Mouse (Mus musculus) forebrain, postnatal 0 days (tissue): Measurements from ENCODE around the gene Tnfaip2. TPM values are rescaled to one million over a fixed set of nuclear protein-coding genes. Genes with fewer than 3 reads are reported as not detected.

ENCODE experiments used
- ATAC-seq: fragments of 200-750 bp; cut with Nextera tagmentation; 2 replicates; pipeline ENCODE4 v1.8.0; 2017; ENCODE audit warnings: mild to moderate bottlenecking, moderate library complexity
- DNase-seq: peaks from one replicate; pipeline ENCODE4 v3.0.0-alpha.2; 2015
- H3K27ac ChIP-seq: fragments of 300-500 bp; sonication (generic); 2 replicates; pipeline ENCODE4 v1.5.1; 2014; ENCODE audit warnings: low read depth, mild to moderate bottlenecking, antibody characterized with exemption, low read length, moderate library complexity, mixed read lengths
- H3K27me3 ChIP-seq: fragments of 300-500 bp; sonication (generic); 2 replicates; pipeline ENCODE4 v1.6.1; 2014; ENCODE audit warnings: mild to moderate bottlenecking, low read length, mixed read lengths; ENCODE audit not compliant: insufficient read depth
- H3K36me3 ChIP-seq: fragments of 300-500 bp; sonication (generic); 2 replicates; pipeline ENCODE4 v1.6.1; 2014; ENCODE audit warnings: mild to moderate bottlenecking, moderate library complexity; ENCODE audit not compliant: insufficient read depth
- H3K4me1 ChIP-seq: fragments of 300-500 bp; sonication (generic); 2 replicates; pipeline ENCODE4 v1.6.1; 2014; ENCODE audit warnings: antibody characterized with exemption; ENCODE audit not compliant: insufficient read depth
- H3K4me2 ChIP-seq: fragments of 300-500 bp; sonication (generic); 2 replicates; pipeline ENCODE4 v1.6.1; 2014; ENCODE audit warnings: low read depth, mild to moderate bottlenecking, moderate library complexity
- H3K4me3 ChIP-seq: fragments of 300-500 bp; sonication (generic); 2 replicates; pipeline ENCODE4 v1.5.1; 2014; ENCODE audit warnings: low read depth, low read length, mixed read lengths
- H3K9ac ChIP-seq: fragments of 300-500 bp; sonication (generic); 2 replicates; pipeline ENCODE4 v1.6.1; 2014; ENCODE audit warnings: mild to moderate bottlenecking
- H3K9me3 ChIP-seq: fragments of 300-500 bp; sonication (generic); 2 replicates; pipeline ENCODE4 v1.6.1; 2016; ENCODE audit warnings: low read length
- CTCF ChIP-seq: sonication (generic); IDR thresholded peaks from 2 replicates; pipeline ENCODE4 v1.5.1; 2016; ENCODE audit warnings: antibody characterized with exemption, control low read depth, low read depth
- WGBS: fragments of 180-500 bp; shearing (Covaris S2); extraction: QIAGEN DNeasy Blood & Tissue Kit; methylation state at CpG from one replicate; pipeline ENCODE4 v1.1.7; 2014; 5-methylcytosine and 5-hydroxymethylcytosine counted together
- polyA plus RNA-seq: library from polyadenylated mRNA; unstranded; fragments of >200 nt; fragmentation: Nextera tagmentation; extraction: Ambion mirVana; gene quantifications from 2 replicates; pipeline ENCODE4 v1.2.1, GENCODE M21; 2015
- total RNA-seq: library from RNA; depleted of rRNA; stranded (reverse); fragments of >200 nt; gene quantifications from 2 replicates; pipeline ENCODE4 v1.2.3, GENCODE M21; 2014; rRNA removed

Gene Tnfaip2
- total and polyA plus RNA-seq, 2 experiments from 2014 or later: 1.2 to 4.8 TPM

GRCm38 (mm10) chr12:111489261-111489865 is 47.1 kb downstream of the Tnfaip2 start:
- Histone ChIP-seq H3K9me3 (no peaks in the 10 kb centered on the region), H3K9ac (no peak overlapping the region), H3K4me1 (no peaks in the 10 kb centered on the region), H3K4me2 (no peak overlapping the region), H3K36me3 (no peaks in the 10 kb centered on the region), H3K4me3 (no peak overlapping the region), H3K27me3 (peaks cover 35% of the 10 kb centered on the region), H3K27ac (no peak overlapping the region)
- TF ChIP-seq CTCF: no peak
- DNase-seq (no peak), ATAC-seq (no peak)
- WGBS: 82% methylated on average over 11 of the region's 11 CpGs

GRCm38 (mm10) chr12:111494931-111495330 is 52.7 kb downstream of the Tnfaip2 start:
- no peak for ATAC-seq

GRCm38 (mm10) chr12:111497076-111497475 is 54.8 kb downstream of the Tnfaip2 start:
- no peak for DNase-seq
- no peak for ATAC-seq
- Histone ChIP-seq H3K9me3 (no peaks in the 10 kb centered on the region), H3K4me1 (no peaks in the 10 kb centered on the region), H3K9ac (no peak overlapping the region), H3K4me3 (no peak overlapping the region), H3K27ac (no peak overlapping the region), H3K4me2 (no peak overlapping the region), H3K36me3 (no peaks in the 10 kb centered on the region), H3K27me3 (no peaks in the 10 kb centered on the region)
- TF ChIP-seq CTCF: peak; percentile 48
- WGBS: 56% methylated on average over 2 of the region's 2 CpGs

More at GRCm38 (mm10) chr12:111494931-111495330, 52.7 kb downstream of the Tnfaip2 start:
- H3K9me3 ChIP-seq: no peaks in the 10 kb centered on the region
- TF ChIP-seq CTCF: no peak
- H3K4me2 ChIP-seq: no peak overlapping the region
- H3K9ac ChIP-seq: no peak overlapping the region
- H3K36me3 ChIP-seq: no peaks in the 10 kb centered on the region
- no peak overlapping the region for H3K4me3 ChIP-seq
- H3K27ac ChIP-seq: no peak overlapping the region
- no peak for DNase-seq
- H3K4me1 ChIP-seq: no peaks in the 10 kb centered on the region
- 71% methylated on average over 4 of the region's 4 CpGs for WGBS
- H3K27me3 ChIP-seq: no peaks in the 10 kb centered on the region

- ATAC-seq: peak; percentile 64; the same call in 1 of the 2 replicates
- TF ChIP-seq CTCF: no peak
- WGBS: 29% methylated on average over 5 of the region's 5 CpGs
These were observed 57.3 kb downstream of the Tnfaip2 start for GRCm38 (mm10) chr12:111499617-111500016.

GRCm38 (mm10) chr12:111500725-111501124 is 58.5 kb downstream of the Tnfaip2 start:
- H3K4me1 ChIP-seq: no peaks in the 10 kb centered on the region
- H3K4me3 ChIP-seq: no peak overlapping the region
- WGBS: 15% methylated on average over 5 of the region's 5 CpGs
- no peak overlapping the region for H3K9ac ChIP-seq
- ATAC-seq: peak; percentile 45
- TF ChIP-seq CTCF: no peak
- no peaks in the 10 kb centered on the region for H3K36me3 ChIP-seq
- H3K4me2 ChIP-seq: no peak overlapping the region
- H3K27ac ChIP-seq: peak overlapping the region; percentile 35; the same call in 1 of the 2 replicates
- no peaks in the 10 kb centered on the region for H3K9me3 ChIP-seq
- H3K27me3 ChIP-seq: no peaks in the 10 kb centered on the region
- peak; percentile 37 for DNase-seq

More at GRCm38 (mm10) chr12:111499617-111500016, 57.3 kb downstream of the Tnfaip2 start:
- peak; percentile 47 for DNase-seq
- no peaks in the 10 kb centered on the region for H3K27me3 ChIP-seq
- no peak overlapping the region for H3K9ac ChIP-seq
- H3K9me3 ChIP-seq: no peaks in the 10 kb centered on the region
- H3K27ac ChIP-seq: no peak overlapping the region
- no peaks in the 10 kb centered on the region for H3K36me3 ChIP-seq
- H3K4me2 ChIP-seq: no peak overlapping the region
- H3K4me3 ChIP-seq: no peak overlapping the region
- H3K4me1 ChIP-seq: no peaks in the 10 kb centered on the region

GRCm38 (mm10) chr12:111503063-111503567 is 60.8 kb downstream of the Tnfaip2 start:
- WGBS: 82% methylated on average over 12 of the region's 12 CpGs
- no peak overlapping the region for H3K27ac ChIP-seq
- no peak for DNase-seq
- no peaks in the 10 kb centered on the region for H3K27me3 ChIP-seq
- no peak for ATAC-seq
- H3K9ac ChIP-seq: no peak overlapping the region
- H3K4me3 ChIP-seq: no peak overlapping the region
- no peaks in the 10 kb centered on the region for H3K4me1 ChIP-seq
- H3K36me3 ChIP-seq: no peaks in the 10 kb centered on the region
- TF ChIP-seq CTCF: no peak
- no peaks in the 10 kb centered on the region for H3K9me3 ChIP-seq
- H3K4me2 ChIP-seq: no peak overlapping the region

- no peaks in the 10 kb centered on the region for H3K27me3 ChIP-seq
- 80% methylated on average over 5 of the region's 5 CpGs for WGBS
- H3K4me3 ChIP-seq: no peak overlapping the region
- no peaks in the 10 kb centered on the region for H3K9me3 ChIP-seq
- no peak overlapping the region for H3K9ac ChIP-seq
- ATAC-seq: no peak
- H3K4me2 ChIP-seq: no peak overlapping the region
- no peak overlapping the region for H3K27ac ChIP-seq
- no peak for TF ChIP-seq CTCF
- no peaks in the 10 kb centered on the region for H3K4me1 ChIP-seq
- no peaks in the 10 kb centered on the region for H3K36me3 ChIP-seq
- DNase-seq: no peak
These were observed 61.3 kb downstream of the Tnfaip2 start for GRCm38 (mm10) chr12:111503571-111503970.

Other genes with a start within 250 kb of the Tnfaip2 start
- 22.7 and 24.7 TPM in 2 replicates for gene Amn, start 171.4 kb upstream of the Tnfaip2 start, total RNA-seq
- 50.8 and 59.9 TPM in 2 replicates for gene Amn, start 171.4 kb upstream of the Tnfaip2 start, polyA plus RNA-seq
- gene Cdc42bpb, start 64.8 kb upstream of the Tnfaip2 start, total RNA-seq: 113 and 139 TPM in 2 replicates
- 28.0 and 31.1 TPM in 2 replicates for gene Cdc42bpb, start 64.8 kb upstream of the Tnfaip2 start, polyA plus RNA-seq
- 3.7 and 4.4 TPM in 2 replicates for gene Lbhd2, start 35.7 kb upstream of the Tnfaip2 start, total RNA-seq
- gene Lbhd2, start 35.7 kb upstream of the Tnfaip2 start, polyA plus RNA-seq: 10.5 and 12.9 TPM in 2 replicates
- gene Exoc3l4, start 25.5 kb upstream of the Tnfaip2 start, total RNA-seq: 2.1 TPM in 2 replicates
- 1.5 and 2.0 TPM in 2 replicates for gene Exoc3l4, start 25.5 kb upstream of the Tnfaip2 start, polyA plus RNA-seq
- 5.1 and 5.4 TPM in 2 replicates for gene Gm266, start 43.4 kb downstream of the Tnfaip2 start, total RNA-seq
- 3.7 and 5.2 TPM in 2 replicates for gene Gm266, start 43.4 kb downstream of the Tnfaip2 start, polyA plus RNA-seq
- 273 and 366 TPM in 2 replicates for gene Eif5, start 95.5 kb downstream of the Tnfaip2 start, total RNA-seq
- 580 and 648 TPM in 2 replicates for gene Eif5, start 95.5 kb downstream of the Tnfaip2 start, polyA plus RNA-seq
- 172 and 182 TPM in 2 replicates for gene Mark3, start 132.1 kb downstream of the Tnfaip2 start, total RNA-seq
- 36.9 and 42.4 TPM in 2 replicates for gene Mark3, start 132.1 kb downstream of the Tnfaip2 start, polyA plus RNA-seq
- gene Ckb, start 229.9 kb downstream of the Tnfaip2 start, total RNA-seq: 1,430 and 1,456 TPM in 2 replicates
- gene Ckb, start 229.9 kb downstream of the Tnfaip2 start, polyA plus RNA-seq: 1,561 and 1,650 TPM in 2 replicates
- gene Trmt61a, start 235.6 kb downstream of the Tnfaip2 start, total RNA-seq: 15.9 and 19.6 TPM in 2 replicates
- 8.8 and 10.9 TPM in 2 replicates for gene Trmt61a, start 235.6 kb downstream of the Tnfaip2 start, polyA plus RNA-seq